Mouse (Mus musculus): ENCODE data around the gene Eif2ak4. TPM values are rescaled to one million over a fixed set of nuclear protein-coding genes. Genes with fewer than 3 reads are reported as not detected.

The Eif2ak4 gene
- polyA plus RNA-seq (2012; rRNA removed): 5.7 and 6.3 TPM in 2 replicates
- polyA plus RNA-seq (2014; fragmentation: Nextera tagmentation; extraction: Ambion mirVana): 3.7 and 4.9 TPM in 2 replicates

DNA sequence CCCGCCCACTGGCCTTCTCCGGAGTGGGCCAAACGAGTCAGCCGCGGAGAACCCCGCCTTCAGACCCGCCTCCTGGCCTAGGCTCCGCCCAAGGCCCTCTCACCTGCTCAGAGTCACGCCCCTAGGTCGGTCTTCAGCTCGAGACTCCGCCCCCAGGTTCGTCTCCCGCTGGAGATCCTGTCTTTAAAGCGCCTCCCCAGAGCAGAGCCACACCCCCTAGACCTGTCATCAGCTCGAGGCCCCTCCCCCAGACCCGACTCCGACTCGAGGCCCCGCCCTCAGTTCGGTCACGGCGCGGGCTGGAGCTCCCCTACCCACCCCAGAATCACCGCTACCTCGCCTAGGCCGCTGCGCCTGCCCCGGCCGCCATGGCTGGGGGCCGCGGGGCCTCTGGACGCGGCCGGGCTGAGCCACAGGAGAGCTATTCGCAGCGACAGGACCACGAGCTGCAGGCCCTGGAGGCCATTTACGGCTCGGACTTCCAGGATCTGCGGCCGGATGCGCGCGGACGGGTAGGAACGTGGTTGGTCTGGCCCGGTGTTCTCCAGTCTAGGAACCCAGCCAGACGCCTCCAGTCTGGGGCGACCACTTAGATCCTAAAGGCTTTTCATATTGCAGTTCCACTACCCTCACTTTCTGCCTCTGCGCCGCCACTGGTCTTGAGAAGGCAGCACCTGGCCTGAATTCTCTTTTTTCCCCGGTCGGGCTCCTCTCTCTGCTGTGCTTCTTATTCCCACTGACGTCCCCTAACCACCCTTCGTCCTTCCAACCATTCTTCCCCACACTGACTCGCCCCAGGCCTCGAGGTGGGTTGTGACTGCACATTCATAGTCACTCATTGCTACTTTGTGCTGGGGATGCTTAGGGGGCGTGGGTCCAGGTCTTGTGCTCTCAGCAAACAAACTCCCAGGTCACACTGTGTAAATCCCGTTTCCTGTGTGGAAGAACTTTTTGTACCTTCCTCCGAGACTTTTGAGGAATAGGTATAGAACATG, at the start of gene Eif2ak4:
TSS of gene Eif2ak4 (plus strand) at position 278 of the 995 bp plus-strand sequence.
- peaks cover 6% of the 10 kb centered on the region in 2 experiments for H3K4me1 ChIP-seq (replicated peaks; ENCODE audit: control insufficient read depth in 2 of 2, insufficient read depth in 2 of 2, low read length in 1 of 2)
- ATAC-seq (ENCODE audit: insufficient read depth) (peak; percentile 99), DNase-seq (ENCODE audit: low read depth in 3 of 3, low spot score in 3 of 3) (peak; percentile 98 to 99 (median 99))
- H3K4me2 ChIP-seq (ENCODE audit: low read depth): peak within 1 kb of the TSS; percentile 83
- WGBS (ENCODE audit: insufficient replicate concordance): under 1% methylated on average over 61 of the region's 61 CpGs
- no peaks in the 10 kb centered on the region for H3K36me3 ChIP-seq (replicated peaks; ENCODE audit: control insufficient read depth, insufficient read depth, low read depth)
- H3K4me3 ChIP-seq (ENCODE audit: insufficient read depth in 1 of 2, low read depth in 2 of 2, low read length in 2 of 2): peak within 1 kb of the TSS; percentile 68 to 76
- peak within 1 kb of the TSS; percentile 15 for H3K27ac ChIP-seq
- H3K9ac ChIP-seq (replicated peaks): peak within 1 kb of the TSS; percentile 82
- H3K27me3 ChIP-seq (ENCODE audit: control insufficient read depth, insufficient read depth, low read length): no peaks in the 10 kb centered on the region
- H3K9me3 ChIP-seq (ENCODE audit: control insufficient read depth, low read length): no peaks in the 10 kb centered on the region
- TF ChIP-seq CTCF (IDR thresholded peaks at IDR 0.05; ENCODE audit: low read depth): no peak
- TF ChIP-seq EP300 (IDR thresholded peaks at IDR 0.05; ENCODE audit: low read depth): no peak

DNA sequence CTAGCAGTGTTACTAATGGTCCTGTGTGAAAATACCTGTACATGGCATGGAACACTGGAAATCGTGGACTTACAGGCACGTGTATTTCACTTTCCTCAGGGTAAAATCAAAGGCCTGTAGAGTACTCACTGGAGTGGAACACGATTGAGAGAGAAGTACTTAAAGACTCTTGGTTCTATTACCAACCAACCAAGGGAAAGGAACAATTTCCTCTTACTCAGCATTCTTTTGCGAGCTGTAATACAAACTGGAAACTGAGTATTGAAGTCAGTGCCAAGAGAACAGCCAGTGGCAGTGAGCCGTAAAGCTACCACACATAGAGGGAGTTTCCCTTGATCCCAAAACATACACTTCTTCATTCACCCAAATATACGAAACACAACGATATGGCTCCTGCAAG, 47.1 kb upstream of the Eif2ak4 start:
- Histone ChIP-seq H3K27me3 (ENCODE audit: control insufficient read depth, insufficient read depth, low read length) (no peaks in the 10 kb centered on the region), H3K9ac (replicated peaks) (no peak overlapping the region), H3K4me3 (ENCODE audit: insufficient read depth in 1 of 2, low read depth in 2 of 2, low read length in 2 of 2) (no peak overlapping the region), H3K4me1 (replicated peaks; ENCODE audit: control insufficient read depth in 2 of 2, insufficient read depth in 2 of 2, low read length in 1 of 2) (no peaks in the 10 kb centered on the region), H3K4me2 (ENCODE audit: low read depth) (no peak overlapping the region), H3K36me3 (replicated peaks; ENCODE audit: control insufficient read depth, insufficient read depth, low read depth) (no peaks in the 10 kb centered on the region), H3K27ac (no peak overlapping the region), H3K9me3 (ENCODE audit: control insufficient read depth, low read length) (no peaks in the 10 kb centered on the region)
- WGBS (ENCODE audit: insufficient replicate concordance): 66% methylated on average over 7 of the region's 7 CpGs
- DNase-seq (ENCODE audit: low read depth in 3 of 3, low spot score in 3 of 3) (no peak), ATAC-seq (ENCODE audit: insufficient read depth) (no peak)
- TF ChIP-seq CTCF (IDR thresholded peaks at IDR 0.05; ENCODE audit: low read depth): no peak
- no peak for TF ChIP-seq EP300 (IDR thresholded peaks at IDR 0.05; ENCODE audit: low read depth)

DNA sequence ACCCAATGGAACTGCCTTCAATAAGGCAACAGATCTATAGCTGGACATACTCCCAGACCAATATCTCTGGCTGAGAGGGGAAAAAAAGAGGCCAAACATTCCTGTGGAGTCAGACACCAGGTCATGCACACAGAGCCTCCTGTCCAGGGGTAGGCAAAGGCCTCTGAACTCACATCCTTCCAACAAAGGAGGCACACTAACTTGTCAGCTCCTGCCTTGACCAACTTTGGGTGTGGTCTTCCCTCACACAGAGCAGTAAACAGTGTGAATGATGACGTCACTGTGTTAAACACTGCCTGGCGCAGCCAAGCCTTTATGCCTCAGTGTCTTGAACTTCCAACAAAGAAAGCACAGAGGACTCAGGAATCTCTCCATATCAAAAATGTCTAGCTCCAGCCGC, 44.5 kb upstream of the Eif2ak4 start:
- H3K9ac ChIP-seq (replicated peaks): no peak overlapping the region

DNA sequence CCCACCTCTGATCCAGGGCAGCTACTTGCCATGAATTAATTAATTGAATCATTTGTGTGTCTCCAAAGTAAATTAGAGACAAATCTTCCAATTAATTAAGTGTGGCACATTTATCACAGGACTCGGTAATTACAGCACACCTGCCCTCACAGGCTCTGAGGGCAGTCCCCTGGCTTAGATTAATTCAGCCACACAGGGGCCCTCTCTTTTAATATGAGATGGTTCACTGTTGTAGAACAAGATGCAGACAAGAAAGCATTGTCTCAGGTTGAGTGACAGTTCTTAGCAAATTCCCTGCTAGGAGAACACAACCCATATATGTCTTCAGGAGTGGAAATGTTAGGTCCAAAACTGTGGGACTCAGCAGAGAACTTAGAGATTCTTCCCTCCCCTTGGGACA, 42.9 kb upstream of the Eif2ak4 start:
- H3K4me2 ChIP-seq (ENCODE audit: low read depth): no peak overlapping the region
- DNase-seq (ENCODE audit: low read depth in 3 of 3, low spot score in 3 of 3): no peak
- TF ChIP-seq CTCF (IDR thresholded peaks at IDR 0.05; ENCODE audit: low read depth): no peak
- TF ChIP-seq EP300 (IDR thresholded peaks at IDR 0.05; ENCODE audit: low read depth): no peak

More for the DNA sequence above, 44.5 kb upstream of the Eif2ak4 start:
- no peaks in the 10 kb centered on the region for H3K9me3 ChIP-seq (ENCODE audit: control insufficient read depth, low read length)
- H3K27me3 ChIP-seq (ENCODE audit: control insufficient read depth, insufficient read depth, low read length): no peaks in the 10 kb centered on the region
- H3K4me2 ChIP-seq (ENCODE audit: low read depth): no peak overlapping the region
- WGBS (ENCODE audit: insufficient replicate concordance): 60% methylated on average over 3 of the region's 3 CpGs
- DNase-seq (ENCODE audit: low read depth in 3 of 3, low spot score in 3 of 3): no peak
- TF ChIP-seq CTCF (IDR thresholded peaks at IDR 0.05; ENCODE audit: low read depth) (no peak), EP300 (IDR thresholded peaks at IDR 0.05; ENCODE audit: low read depth) (no peak)
- H3K4me3 ChIP-seq (ENCODE audit: insufficient read depth in 1 of 2, low read depth in 2 of 2, low read length in 2 of 2): no peak overlapping the region
- H3K27ac ChIP-seq: no peak overlapping the region
- no peaks in the 10 kb centered on the region for H3K36me3 ChIP-seq (replicated peaks; ENCODE audit: control insufficient read depth, insufficient read depth, low read depth)
- no peaks in the 10 kb centered on the region for H3K4me1 ChIP-seq (replicated peaks; ENCODE audit: control insufficient read depth in 2 of 2, insufficient read depth in 2 of 2, low read length in 1 of 2)
- ATAC-seq (ENCODE audit: insufficient read depth): no peak

DNA sequence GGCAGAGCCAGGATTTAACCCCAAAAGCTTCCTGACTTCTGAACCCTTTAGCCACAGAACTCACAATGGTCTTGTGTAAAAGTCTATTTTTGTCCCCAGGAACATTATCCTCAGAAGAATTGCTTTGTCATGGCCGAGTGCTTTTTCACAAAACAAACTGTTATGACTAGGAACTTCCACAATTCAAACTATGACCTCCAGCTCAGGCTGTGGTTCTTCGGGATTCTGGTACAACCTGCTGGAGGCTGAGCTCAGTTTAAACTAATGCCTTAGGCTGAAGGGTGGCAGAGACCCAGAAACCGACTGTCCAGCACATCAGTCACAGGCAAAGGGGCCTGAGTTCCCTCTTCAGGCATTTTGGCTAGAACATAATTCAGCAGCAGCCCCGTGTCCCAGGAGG, 34.9 kb upstream of the Eif2ak4 start:
- Histone ChIP-seq H3K27ac (no peak overlapping the region), H3K4me3 (ENCODE audit: insufficient read depth in 1 of 2, low read depth in 2 of 2, low read length in 2 of 2) (no peak overlapping the region), H3K36me3 (replicated peaks; ENCODE audit: control insufficient read depth, insufficient read depth, low read depth) (no peaks in the 10 kb centered on the region), H3K4me1 (replicated peaks; ENCODE audit: control insufficient read depth in 2 of 2, insufficient read depth in 2 of 2, low read length in 1 of 2) (no peaks in the 10 kb centered on the region), H3K27me3 (ENCODE audit: control insufficient read depth, insufficient read depth, low read length) (no peaks in the 10 kb centered on the region), H3K9me3 (ENCODE audit: control insufficient read depth, low read length) (no peaks in the 10 kb centered on the region), H3K9ac (replicated peaks) (no peak overlapping the region), H3K4me2 (ENCODE audit: low read depth) (no peak overlapping the region)
- DNase-seq (ENCODE audit: low read depth in 3 of 3, low spot score in 3 of 3): no peak
- 28% methylated on average over 4 of the region's 4 CpGs for WGBS (ENCODE audit: insufficient replicate concordance)
- no peak for TF ChIP-seq EP300 (IDR thresholded peaks at IDR 0.05; ENCODE audit: low read depth)
- TF ChIP-seq CTCF (IDR thresholded peaks at IDR 0.05; ENCODE audit: low read depth): no peak
- ATAC-seq (ENCODE audit: insufficient read depth): no peak

More for the DNA sequence above, 42.9 kb upstream of the Eif2ak4 start:
- Histone ChIP-seq H3K9ac (replicated peaks) (no peak overlapping the region), H3K27me3 (ENCODE audit: control insufficient read depth, insufficient read depth, low read length) (no peaks in the 10 kb centered on the region), H3K4me1 (replicated peaks; ENCODE audit: control insufficient read depth in 2 of 2, insufficient read depth in 2 of 2, low read length in 1 of 2) (no peaks in the 10 kb centered on the region), H3K4me3 (ENCODE audit: insufficient read depth in 1 of 2, low read depth in 2 of 2, low read length in 2 of 2) (no peak overlapping the region), H3K27ac (no peak overlapping the region), H3K9me3 (ENCODE audit: control insufficient read depth, low read length) (no peaks in the 10 kb centered on the region), H3K36me3 (replicated peaks; ENCODE audit: control insufficient read depth, insufficient read depth, low read depth) (no peaks in the 10 kb centered on the region)
- 55% methylated on average over 1 of the region's 1 CpGs for WGBS (ENCODE audit: insufficient replicate concordance)
- no peak for ATAC-seq (ENCODE audit: insufficient read depth)

Data from liver, embryonic 14.5 days (tissue).